Mouse (Mus musculus) frontal cortex, adult 2 months (tissue): ENCODE measurements around the gene Pdk4. TPM values are rescaled to one million over a fixed set of nuclear protein-coding genes. Genes with fewer than 3 reads are reported as not detected.

Source experiments
- DNase-seq, 2 experiments: peaks; one replicate each; pipeline ENCODE4 v3.0.0; 2022; ENCODE audit warnings: low spot score in 1 of 2; ENCODE audit errors: extremely low spot score in 1 of 2
- polyA plus RNA-seq: library from polyadenylated mRNA; depleted of rRNA; stranded (reverse); fragments of >200 nt; gene quantifications from 2 replicates; pipeline ENCODE4 v1.2.3, GENCODE M21; 2012; rRNA removed

Pdk4 gene
- polyA plus RNA-seq, 1 experiment: 7.5 TPM

GRCm38 (mm10) chr6:5447546-5447945 is 48.6 kb downstream of the Pdk4 start:
- peak in 1 of 2 experiments; percentile 15 for DNase-seq

GRCm38 (mm10) chr6:5447013-5447412 is 49.1 kb downstream of the Pdk4 start:
- DNase-seq: no peak

- no peak for DNase-seq
These were observed 51.7 kb downstream of the Pdk4 start for GRCm38 (mm10) chr6:5444331-5444898.

DNA sequence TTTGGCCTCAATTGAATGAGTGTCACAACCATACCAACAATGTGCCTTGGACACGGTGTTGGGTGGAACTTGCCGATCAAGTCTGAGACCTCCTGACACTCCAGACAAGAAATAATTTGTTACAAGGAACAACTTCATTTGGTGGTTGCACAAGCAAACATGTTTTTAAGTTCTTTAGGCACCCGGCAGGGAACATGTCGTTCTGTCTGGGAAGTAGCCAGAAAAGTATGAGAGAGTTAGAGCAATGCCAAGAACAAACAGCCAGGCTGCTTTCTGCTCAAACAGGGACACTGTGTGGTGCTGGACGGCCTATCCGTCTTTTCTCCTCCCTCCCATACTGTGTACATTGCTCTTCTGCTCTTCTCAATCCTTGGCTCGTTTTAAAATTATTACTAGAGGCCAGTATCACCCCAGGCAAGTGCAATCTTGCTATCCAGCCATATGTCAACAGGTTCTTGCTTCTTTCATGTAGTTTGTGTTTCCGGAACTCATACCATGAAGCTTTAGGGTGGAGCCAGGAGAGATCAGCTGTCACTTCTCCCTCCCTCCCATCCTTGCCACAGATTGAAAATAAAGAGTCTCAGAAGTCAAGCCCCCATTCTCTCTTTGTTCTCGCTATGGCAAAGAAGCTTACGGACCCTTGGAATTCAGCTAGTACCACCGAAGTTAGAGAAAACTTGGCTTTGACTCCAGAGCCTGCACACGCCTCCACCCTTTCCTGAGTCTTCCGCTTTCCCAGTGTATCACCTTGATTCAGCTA is 52.8 kb downstream of the Pdk4 start:
- peak; percentile 24 to 55 for DNase-seq

DNA sequence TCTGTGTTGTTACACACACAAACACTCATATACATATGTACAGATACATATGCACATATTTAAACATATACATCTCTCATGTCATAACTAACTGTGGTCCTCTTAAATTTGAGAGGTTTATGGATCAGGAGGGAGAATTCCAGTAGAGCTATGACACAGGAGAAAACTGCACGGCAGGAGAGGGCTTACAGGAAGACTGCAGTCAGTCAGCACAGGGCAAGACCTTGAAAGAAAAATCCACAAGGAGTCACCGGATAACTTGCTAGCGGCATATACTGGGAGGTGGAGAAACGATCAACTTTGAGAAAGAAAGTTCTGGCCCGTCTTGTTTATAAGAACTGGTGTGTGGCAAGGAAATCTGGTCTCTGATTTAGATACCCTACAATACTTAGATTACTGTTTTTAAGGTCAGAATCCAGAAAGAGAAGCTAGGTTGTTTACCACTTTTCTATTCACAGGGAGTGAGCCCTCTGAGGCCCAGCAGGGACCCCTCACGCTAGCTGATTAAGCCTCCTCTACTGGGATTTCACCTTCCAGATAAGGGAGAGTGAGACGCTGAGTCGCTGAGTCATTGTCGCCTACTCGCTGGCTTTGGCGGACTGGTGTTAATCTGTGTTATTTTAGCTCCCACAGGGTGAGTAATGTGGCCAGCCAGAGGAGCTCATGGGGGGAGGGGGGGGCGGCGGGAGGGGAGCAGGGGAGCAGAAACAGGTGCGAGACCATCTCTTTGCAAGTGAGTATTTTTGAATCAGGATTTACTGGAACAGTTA is 53.6 kb downstream of the Pdk4 start:
- DNase-seq: peak; percentile 35 to 73

DNA sequence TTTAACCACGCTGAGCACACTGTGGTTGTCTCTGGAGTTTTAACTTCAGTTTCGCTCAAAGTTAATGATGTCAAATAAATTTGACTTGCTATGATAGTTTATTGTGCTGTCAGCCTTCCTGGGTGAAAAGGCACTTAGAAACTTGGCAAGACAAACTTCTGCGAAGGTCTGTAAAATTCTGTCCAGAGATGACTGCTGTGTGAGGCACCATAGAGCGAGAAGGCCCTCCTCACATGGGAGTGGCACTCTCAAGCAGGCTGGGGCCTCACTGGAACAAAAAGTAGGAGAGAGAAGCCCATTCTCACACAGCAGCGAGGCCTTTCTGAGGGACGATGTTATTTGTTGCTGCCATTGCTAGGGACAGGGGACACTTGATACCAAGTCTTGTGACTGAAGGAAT is 54.9 kb downstream of the Pdk4 start:
- DNase-seq: no peak

DNA sequence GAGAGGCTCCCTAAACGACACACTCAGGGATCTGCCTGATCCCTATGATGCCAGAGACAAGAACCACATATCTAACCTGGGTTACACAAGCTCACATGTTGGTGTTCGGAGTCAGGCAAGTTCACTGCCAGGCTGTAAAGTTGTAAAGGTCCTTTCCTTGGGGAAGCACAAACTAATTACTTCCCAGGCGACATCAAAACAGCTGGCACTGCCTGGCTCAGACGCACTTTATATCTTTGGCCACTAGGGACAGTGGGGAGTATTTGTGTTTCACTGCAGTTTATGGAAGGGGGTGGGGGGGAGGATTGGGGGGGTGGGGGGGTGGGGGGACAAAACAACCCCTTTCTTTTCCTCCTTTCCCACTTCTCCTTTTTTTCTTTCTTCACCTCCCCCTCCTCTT is 58.4 kb downstream of the Pdk4 start:
- DNase-seq: no peak

GRCm38 (mm10) chr6:5433887-5434286 is 62.2 kb downstream of the Pdk4 start:
- no peak for DNase-seq

Other genes starting within 250 kb of the Pdk4 start
- 2.1 and 2.5 TPM in 2 replicates for gene Pon3, start 240.0 kb downstream of the Pdk4 start, polyA plus RNA-seq
- 57.7 and 59.5 TPM in 2 replicates for gene Pon2, start 197.9 kb downstream of the Pdk4 start, polyA plus RNA-seq
- gene Asb4, start 112.9 kb downstream of the Pdk4 start, polyA plus RNA-seq: 0.29 and 0.40 TPM in 2 replicates
- gene Dync1i1, start 229.3 kb upstream of the Pdk4 start, polyA plus RNA-seq: 231 and 267 TPM in 2 replicates